Mouse (Mus musculus) Muller cell, postnatal 12 days (primary cell): ENCODE data around the gene Supt3.

ENCODE experiments used
- DNase-seq: peaks from one replicate; pipeline ENCODE4 v3.0.0-alpha.2; 2015; ENCODE audit errors: inconsistent ontology term

The Supt3 gene

GRCm38 (mm10) chr17:44963051-44963798, 186.3 kb downstream of the Supt3 start:
- no peak for DNase-seq

GRCm38 (mm10) chr17:44967186-44967585, 190.2 kb downstream of the Supt3 start:
- DNase-seq, result no peak

GRCm38 (mm10) chr17:44970255-44970654, 193.3 kb downstream of the Supt3 start:
- no peak for DNase-seq

GRCm38 (mm10) chr17:44973489-44973888, 196.5 kb downstream of the Supt3 start:
- no peak for DNase-seq

- no peak for DNase-seq
Observed at GRCm38 (mm10) chr17:44977690-44978089, 200.7 kb downstream of the Supt3 start.

- DNase-seq, result no peak
Observed at GRCm38 (mm10) chr17:44987964-44988363, 211.0 kb downstream of the Supt3 start.

- DNase-seq, result no peak
Observed at GRCm38 (mm10) chr17:45003311-45003710, 226.4 kb downstream of the Supt3 start.

GRCm38 (mm10) chr17:45004477-45005170, 227.7 kb downstream of the Supt3 start:
- DNase-seq, result no peak

GRCm38 (mm10) chr17:45007461-45007860, 230.5 kb downstream of the Supt3 start:
- DNase-seq, result no peak

GRCm38 (mm10) chr17:45008663-45009062, 231.7 kb downstream of the Supt3 start:
- DNase-seq, result no peak

GRCm38 (mm10) chr17:45010409-45010808, 233.5 kb downstream of the Supt3 start:
- no peak for DNase-seq

- no peak for DNase-seq
Observed at GRCm38 (mm10) chr17:45016746-45017145, 239.8 kb downstream of the Supt3 start.

GRCm38 (mm10) chr17:45020155-45020930, 243.4 kb downstream of the Supt3 start:
- peak; percentile 49 for DNase-seq

- DNase-seq, result peak; percentile 70
Observed at GRCm38 (mm10) chr17:45028441-45028840, 251.5 kb downstream of the Supt3 start.

- DNase-seq, result no peak
Observed at GRCm38 (mm10) chr17:45029106-45029505, 252.2 kb downstream of the Supt3 start.

- DNase-seq, result no peak
Observed at GRCm38 (mm10) chr17:45032209-45032608, 255.3 kb downstream of the Supt3 start.

- no peak for DNase-seq
Observed at GRCm38 (mm10) chr17:45033617-45034016, 256.7 kb downstream of the Supt3 start.

- no peak for DNase-seq
Observed at GRCm38 (mm10) chr17:45041084-45041483, 264.1 kb downstream of the Supt3 start.

- no peak for DNase-seq
Observed at GRCm38 (mm10) chr17:45045804-45046203, 268.9 kb downstream of the Supt3 start.

GRCm38 (mm10) chr17:45046583-45046982, 269.6 kb downstream of the Supt3 start:
- DNase-seq, result no peak

GRCm38 (mm10) chr17:45047236-45047635, 270.3 kb downstream of the Supt3 start:
- no peak for DNase-seq

GRCm38 (mm10) chr17:45051971-45052370, 275.0 kb downstream of the Supt3 start:
- DNase-seq, result no peak
